17 mouse cellular contexts compared by ENCODE assay signal in the genomic region with DNA sequence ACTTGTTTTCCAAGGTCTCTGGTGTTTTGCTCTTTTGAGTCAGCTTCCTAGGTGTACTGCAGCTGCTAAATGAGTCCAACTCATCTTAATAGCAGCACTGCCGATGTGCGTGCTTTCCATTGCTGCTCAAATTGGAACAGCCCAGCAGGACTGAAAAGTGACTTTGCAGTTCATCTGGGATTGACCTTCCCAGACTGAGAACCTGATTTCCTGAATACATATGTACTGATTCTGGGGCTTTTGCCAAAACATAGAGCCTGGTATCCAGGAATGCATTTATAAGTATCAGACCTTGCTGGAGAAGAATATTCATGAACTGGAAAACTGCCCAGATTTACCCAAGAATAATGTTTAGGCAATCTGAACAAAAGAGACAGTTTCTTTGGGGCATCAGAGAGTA.
"Had no signal": no experiment of that assay in that cellular context is flagged by ENCODE, and none has a peak within 500 bp of the region (broad histone marks: within the 10 kb centered on the region; RNA-seq: fewer than 3 reads in every experiment).

No protein-coding gene starts in this region.

- H3K36me3 ChIP-seq: kidney, embryonic 15.5 days; limb, embryonic 10.5 days; limb, embryonic 13.5 days; liver, embryonic 12.5 days; liver, embryonic 15.5 days; lung, embryonic 15.5 days; midbrain, embryonic 10.5 days had no signal

- H3K4me2 ChIP-seq: kidney, embryonic 15.5 days; limb, embryonic 13.5 days; liver, embryonic 12.5 days; liver, embryonic 15.5 days; lung, embryonic 15.5 days had no signal

- H3K27ac ChIP-seq: kidney, embryonic 15.5 days; limb, embryonic 10.5 days; limb, embryonic 13.5 days; liver, embryonic 12.5 days; liver, embryonic 15.5 days; lung, embryonic 15.5 days; midbrain, embryonic 10.5 days had no signal

- H3K9me3 ChIP-seq: kidney, embryonic 15.5 days; limb, embryonic 10.5 days; limb, embryonic 13.5 days; liver, embryonic 12.5 days; liver, embryonic 15.5 days; lung, embryonic 15.5 days; megakaryocyte, embryonic 14.5 days; midbrain, embryonic 10.5 days had no signal

- H3K4me1 ChIP-seq: kidney, embryonic 15.5 days; limb, embryonic 10.5 days; limb, embryonic 13.5 days; liver, embryonic 12.5 days; liver, embryonic 15.5 days; lung, embryonic 15.5 days; megakaryocyte, embryonic 14.5 days; midbrain, embryonic 10.5 days had no signal

- H3K4me3 ChIP-seq: kidney, embryonic 15.5 days; limb, embryonic 10.5 days; limb, embryonic 13.5 days; liver, embryonic 12.5 days; liver, embryonic 15.5 days; lung, embryonic 15.5 days; megakaryocyte, embryonic 14.5 days; midbrain, embryonic 10.5 days had no signal

- DNase-seq: kidney, postnatal 10 days; kidney, postnatal 36 days; liver; lung, adult 18-20 months; lung, postnatal 10 days; lung, postnatal 36 days; thymus, adult 18-20 months; thymus, postnatal 36 days had no signal

- H3K9ac ChIP-seq: kidney, embryonic 15.5 days; limb, embryonic 13.5 days; liver, embryonic 12.5 days; liver, embryonic 15.5 days; lung, embryonic 15.5 days had no signal

- H3K27me3 ChIP-seq: kidney, embryonic 15.5 days; limb, embryonic 13.5 days; liver, embryonic 12.5 days; liver, embryonic 15.5 days; lung, embryonic 15.5 days; megakaryocyte, embryonic 14.5 days had no signal

- ATAC-seq: liver, embryonic 12.5 days; midbrain, embryonic 16.5 days had no signal
